Mouse (Mus musculus) G1E (cell line): ENCODE data around the gene Tprkb.

Source experiments
- CTCF ChIP-seq: IDR thresholded peaks from 2 replicates; pipeline ENCODE4 v1.5.1; 2012; ENCODE audit warnings: low read depth, low read length, inconsistent platforms, mixed read lengths
- GATA1 ChIP-seq: IDR thresholded peaks from 2 replicates; pipeline ENCODE4 v1.6.1; 2012; ENCODE audit warnings: borderline replicate concordance, low read length, inconsistent platforms, mixed read lengths
- GATA2 ChIP-seq: IDR thresholded peaks from 2 replicates; pipeline ENCODE4 v1.6.1; 2012; ENCODE audit warnings: low read depth, low read length, inconsistent platforms, borderline replicate concordance
- POLR2AphosphoS5 ChIP-seq: IDR thresholded peaks from 2 replicates; pipeline ENCODE4 v1.6.1; 2012; ENCODE audit warnings: low read depth, low read length, inconsistent platforms; ENCODE audit not compliant: insufficient replicate concordance
- TAL1 ChIP-seq: conservative IDR thresholded peaks from 2 replicates; pipeline ENCODE4 v1.6.1; 2012; ENCODE audit warnings: low read depth, low read length, inconsistent platforms, mixed read lengths

DNA sequence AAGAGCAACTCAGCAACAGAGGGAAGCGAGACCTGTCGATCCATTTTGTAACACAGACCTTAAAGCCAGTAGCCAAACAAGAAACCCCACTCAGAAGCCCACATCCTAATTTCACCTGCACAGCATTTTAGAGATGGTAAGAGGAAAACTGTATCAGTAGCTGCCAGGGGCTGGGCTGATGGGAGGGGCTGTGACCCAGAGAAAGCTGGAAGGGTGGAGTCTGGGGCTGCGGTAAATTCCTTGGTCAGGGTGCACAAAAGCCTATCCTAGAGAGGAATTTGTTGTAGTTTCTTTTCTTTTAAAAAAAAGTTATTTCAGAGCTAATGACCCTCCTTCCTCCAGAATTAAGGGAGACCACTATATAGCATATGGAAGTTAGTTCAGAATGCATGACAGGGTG, 30.8 kb downstream of the Tprkb start:
- TF ChIP-seq CTCF (no peak), GATA1 (no peak), POLR2AphosphoS5 (no peak), GATA2 (no peak), TAL1 (no peak)
